Mouse (Mus musculus) embryonic facial prominence, embryonic 13.5 days (tissue): Measurements from ENCODE around the gene Cdkn2c. TPM values are rescaled to one million over a fixed set of nuclear protein-coding genes. Genes with fewer than 3 reads are reported as not detected.
A peak's percentile ranks its signal among the peaks of the same experiment; 100 is the strongest.

Experiments
- ATAC-seq: fragments of 200-750 bp; cut with Nextera tagmentation; 2 replicates; pipeline ENCODE4 v1.8.0; 2017; ENCODE audit warnings: low read depth; ENCODE audit not compliant: insufficient number of reproducible peaks, insufficient read depth, low FRiP score, low TSS enrichment
- H3K27ac ChIP-seq: fragments of 300-500 bp; sonication (generic); 2 replicates; pipeline ENCODE4 v1.5.1; 2015; ENCODE audit warnings: moderate library complexity, mild to moderate bottlenecking, inconsistent platforms
- H3K27me3 ChIP-seq: fragments of 300-500 bp; sonication (generic); 2 replicates; pipeline ENCODE4 v1.6.1; 2015; ENCODE audit warnings: mild to moderate bottlenecking, inconsistent platforms
- H3K36me3 ChIP-seq: fragments of 300-500 bp; sonication (generic); 2 replicates; pipeline ENCODE4 v1.6.1; 2015; ENCODE audit warnings: mild to moderate bottlenecking, inconsistent platforms
- H3K4me1 ChIP-seq: fragments of 300-500 bp; sonication (generic); 2 replicates; pipeline ENCODE4 v1.6.1; 2015; ENCODE audit warnings: inconsistent platforms
- H3K4me2 ChIP-seq: fragments of 300-500 bp; sonication (generic); 2 replicates; pipeline ENCODE4 v1.6.1; 2015; ENCODE audit warnings: moderate library complexity, mild to moderate bottlenecking, inconsistent platforms
- H3K4me3 ChIP-seq: fragments of 300-500 bp; sonication (generic); 2 replicates; pipeline ENCODE4 v1.5.1; 2015; ENCODE audit warnings: mild to moderate bottlenecking, inconsistent platforms
- H3K9ac ChIP-seq: fragments of 300-500 bp; sonication (generic); 2 replicates; pipeline ENCODE4 v1.6.1; 2015; ENCODE audit warnings: mild to moderate bottlenecking, inconsistent platforms
- H3K9me3 ChIP-seq: fragments of 300-500 bp; sonication (generic); 2 replicates; pipeline ENCODE4 v1.6.1; 2016; ENCODE audit warnings: inconsistent platforms
- WGBS: fragments of 180-500 bp; shearing (Covaris S2); methylation state at CpG from one replicate; pipeline ENCODE4 v1.1.7; 2015; ENCODE audit warnings: mixed read lengths; 5-methylcytosine and 5-hydroxymethylcytosine counted together
- polyA plus RNA-seq: library from polyadenylated mRNA; unstranded; fragments of >200 nt; fragmentation: Nextera tagmentation; extraction: Ambion mirVana; gene quantifications from 2 replicates; pipeline ENCODE4 v1.2.1, GENCODE M21; 2015

The Cdkn2c gene
- polyA plus RNA-seq, 1 experiment from 2014 or later, result 15.9 TPM

DNA sequence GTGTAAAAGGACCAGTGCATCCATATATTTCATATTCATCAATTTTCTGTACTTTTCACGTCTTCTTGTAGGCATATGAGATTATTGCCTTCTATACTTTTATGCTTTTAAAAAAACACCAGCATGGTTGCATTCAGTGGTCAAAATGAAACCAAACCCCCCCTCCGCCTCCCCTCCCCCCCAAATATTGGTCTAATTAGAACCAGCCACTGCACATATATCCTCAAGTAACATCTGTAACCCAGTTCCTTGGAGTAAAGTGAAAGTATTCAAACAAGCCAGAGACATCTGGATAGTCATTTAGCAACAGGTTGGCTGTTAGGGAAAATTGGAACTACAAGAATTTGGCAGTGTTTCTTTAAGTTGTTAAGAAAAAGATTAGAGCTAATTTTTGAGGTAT is 529 bp upstream of the Cdkn2c start:
- Histone ChIP-seq H3K4me1 (peaks cover 15% of the 10 kb centered on the region; the same call in 1 of the 2 replicates), H3K27me3 (peaks cover 21% of the 10 kb centered on the region), H3K4me3 (peak overlapping the region; percentile 78), H3K9ac (peak overlapping the region; percentile 91; the same call in 1 of the 2 replicates), H3K36me3 (no peaks in the 10 kb centered on the region), H3K4me2 (peak overlapping the region; percentile 98), H3K9me3 (no peaks in the 10 kb centered on the region), H3K27ac (peak overlapping the region; percentile 91; the same call in 1 of the 2 replicates)
- WGBS, result 20% methylated on average over 2 of the region's 2 CpGs
- no peak for ATAC-seq

DNA sequence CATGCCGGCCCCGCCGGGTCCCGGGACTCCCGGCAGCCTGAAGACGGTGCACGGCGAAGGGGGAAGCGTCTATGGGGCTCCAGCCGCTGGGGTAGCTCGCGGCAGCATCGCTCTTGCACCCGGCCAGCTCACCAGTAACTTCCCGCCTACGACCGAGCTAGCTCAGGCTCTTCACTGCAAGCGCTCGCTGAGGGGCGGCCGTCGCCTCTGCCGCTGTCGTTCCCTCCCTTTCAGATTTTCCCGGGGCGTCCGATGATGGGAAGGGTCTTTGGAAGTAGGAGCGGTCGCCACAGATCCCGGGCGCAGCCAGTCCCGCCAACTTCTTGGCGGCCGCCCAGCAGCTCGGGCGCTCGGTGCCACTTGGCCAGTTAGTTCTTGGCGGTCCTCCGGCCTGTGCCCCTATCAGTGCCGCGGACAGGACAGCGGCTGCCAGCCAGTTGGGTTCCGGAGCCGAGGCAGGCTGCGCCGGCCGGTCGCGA is 968 bp downstream of the Cdkn2c start:
- H3K36me3 ChIP-seq, result no peaks in the 10 kb centered on the region
- peaks cover 15% of the 10 kb centered on the region; the same call in 1 of the 2 replicates for H3K4me1 ChIP-seq
- H3K27ac ChIP-seq, result peak overlapping the region; percentile 91; the same call in 1 of the 2 replicates
- H3K27me3 ChIP-seq, result peaks cover 34% of the 10 kb centered on the region
- no peak; the same call in 1 of the 2 replicates for ATAC-seq
- peak overlapping the region; percentile 78 for H3K4me3 ChIP-seq
- H3K4me2 ChIP-seq, result peak overlapping the region; percentile 98
- peak overlapping the region; percentile 91 for H3K9ac ChIP-seq
- no peaks in the 10 kb centered on the region for H3K9me3 ChIP-seq
- under 1% methylated on average over 49 of the region's 49 CpGs for WGBS

DNA sequence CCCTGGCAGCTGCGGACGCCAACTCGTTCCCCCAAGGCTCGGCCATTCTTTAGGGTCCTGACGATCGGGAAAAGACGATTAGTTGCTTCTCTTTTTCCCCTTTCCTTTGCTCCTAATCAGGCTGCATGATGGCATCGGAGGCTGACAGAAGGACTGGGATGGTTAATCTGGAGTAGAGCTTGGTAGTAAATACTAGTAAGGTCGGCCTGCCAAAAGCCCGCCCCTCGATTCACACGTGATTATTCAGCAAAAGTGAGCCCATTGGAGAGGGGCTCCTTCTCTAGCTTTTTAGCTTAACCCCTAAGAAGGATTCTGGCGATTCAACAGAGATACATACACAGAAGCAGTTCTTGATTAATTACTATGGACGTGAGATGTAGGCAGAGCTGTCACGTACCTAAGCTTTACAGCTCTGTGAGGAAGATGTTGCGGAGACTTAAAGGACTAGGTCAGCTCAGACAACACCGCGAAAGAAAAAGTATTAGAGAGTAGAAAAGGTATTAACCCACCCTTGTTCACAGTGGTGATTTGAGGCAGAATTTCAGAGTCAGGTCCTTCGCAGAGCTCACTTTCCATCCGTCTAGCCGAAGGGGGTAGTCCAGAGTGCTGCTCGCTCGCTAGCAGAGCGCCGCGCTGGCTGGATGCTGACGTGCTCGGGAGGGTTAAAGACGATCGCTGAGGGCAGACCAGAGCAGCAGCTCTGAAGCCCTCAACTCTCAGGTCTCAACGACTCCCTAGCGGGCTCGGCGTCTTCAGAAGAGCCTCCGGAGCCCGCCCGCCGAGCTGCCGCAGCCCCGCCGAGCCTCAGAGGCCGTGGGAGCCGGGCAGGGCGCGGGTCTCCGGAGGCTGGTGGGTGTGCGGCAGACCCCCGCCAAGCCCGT is 1.6 kb downstream of the Cdkn2c start:
- no peak for ATAC-seq
- Histone ChIP-seq H3K36me3 (no peaks in the 10 kb centered on the region), H3K4me1 (peaks cover 15% of the 10 kb centered on the region; the same call in 1 of the 2 replicates), H3K4me2 (peak overlapping the region; percentile 98), H3K9ac (peak overlapping the region; percentile 91), H3K27me3 (peaks cover 38% of the 10 kb centered on the region), H3K4me3 (peak overlapping the region; percentile 78), H3K9me3 (no peaks in the 10 kb centered on the region), H3K27ac (peak overlapping the region; percentile 91; the same call in 1 of the 2 replicates)
- under 1% methylated on average over 49 of the region's 49 CpGs for WGBS

DNA sequence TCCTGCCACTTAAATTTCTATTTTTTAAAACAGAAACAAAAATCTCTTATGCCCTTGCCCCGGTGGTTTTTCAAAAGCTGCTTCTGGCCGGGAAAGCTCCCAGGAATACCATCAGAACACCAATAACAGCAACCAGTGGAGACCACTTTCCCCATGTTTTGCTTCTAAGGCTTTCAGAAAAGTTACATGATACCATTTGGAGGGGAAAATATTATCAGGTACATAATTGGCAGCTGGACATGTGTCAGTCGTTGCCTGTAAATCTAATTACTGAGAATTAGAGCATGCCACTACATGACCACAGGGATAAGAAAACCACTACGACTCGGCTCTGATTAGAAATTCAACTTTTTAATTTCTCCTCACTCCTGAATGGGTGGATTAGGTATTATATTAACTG is 2.9 kb downstream of the Cdkn2c start:
- Histone ChIP-seq H3K9me3 (no peaks in the 10 kb centered on the region), H3K4me1 (peaks cover 15% of the 10 kb centered on the region; the same call in 1 of the 2 replicates), H3K36me3 (no peaks in the 10 kb centered on the region), H3K4me2 (peak overlapping the region; percentile 98), H3K27me3 (peaks cover 49% of the 10 kb centered on the region), H3K9ac (no peak overlapping the region), H3K27ac (no peak overlapping the region), H3K4me3 (peak overlapping the region; percentile 78)
- ATAC-seq, result no peak
- WGBS, result 6% methylated on average over 5 of the region's 5 CpGs

DNA sequence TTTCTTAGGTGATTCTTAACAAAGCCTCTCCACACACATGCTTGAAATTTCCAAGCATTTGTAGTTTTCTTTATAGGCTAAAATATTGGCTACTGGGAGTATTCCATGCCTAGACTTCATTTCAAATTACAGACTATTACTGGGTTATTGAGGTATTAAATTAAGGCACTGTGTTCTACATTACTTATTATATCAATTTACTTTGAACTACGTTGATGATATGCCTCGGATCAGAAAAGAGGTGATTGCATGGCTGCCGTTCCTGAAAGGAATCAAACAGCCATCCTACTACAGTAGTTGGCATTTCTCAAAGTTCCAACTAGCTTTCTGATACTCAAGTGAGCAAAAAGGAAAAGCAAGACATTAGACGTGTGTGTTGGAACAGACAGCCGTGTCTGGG is 4.7 kb downstream of the Cdkn2c start:
- no peak for ATAC-seq
- Histone ChIP-seq H3K36me3 (no peaks in the 10 kb centered on the region), H3K4me3 (no peak overlapping the region), H3K27me3 (peaks cover 67% of the 10 kb centered on the region), H3K4me1 (peaks cover 22% of the 10 kb centered on the region), H3K4me2 (no peak overlapping the region), H3K9me3 (no peaks in the 10 kb centered on the region), H3K9ac (no peak overlapping the region), H3K27ac (no peak overlapping the region)
- 10% methylated on average over 5 of the region's 5 CpGs for WGBS

DNA sequence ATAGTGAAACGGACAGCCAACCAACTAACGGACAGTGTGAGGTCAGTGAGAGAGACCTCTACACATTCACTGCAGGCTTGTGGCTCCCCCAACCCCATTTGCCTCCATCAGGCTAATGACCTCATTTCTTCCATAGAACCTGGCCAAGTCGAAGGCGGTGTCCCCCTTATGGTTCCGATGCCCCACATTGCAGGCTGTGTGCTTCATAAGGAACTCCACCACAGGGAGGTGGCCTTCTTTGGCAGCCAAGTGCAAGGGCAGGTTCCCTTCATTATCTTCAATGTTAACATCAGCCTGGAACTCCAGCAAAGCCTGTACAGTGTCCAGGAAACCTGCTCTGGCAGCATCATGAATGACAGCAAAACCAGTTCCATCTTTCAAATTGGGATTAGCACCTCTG is 5.8 kb downstream of the Cdkn2c start:
- Histone ChIP-seq H3K27me3 (peaks cover 78% of the 10 kb centered on the region), H3K27ac (no peak overlapping the region), H3K9ac (no peak overlapping the region), H3K9me3 (no peaks in the 10 kb centered on the region), H3K4me1 (peaks cover 27% of the 10 kb centered on the region), H3K36me3 (no peaks in the 10 kb centered on the region), H3K4me2 (no peak overlapping the region), H3K4me3 (no peak overlapping the region)
- WGBS, result 12% methylated on average over 5 of the region's 5 CpGs
- ATAC-seq, result no peak

DNA sequence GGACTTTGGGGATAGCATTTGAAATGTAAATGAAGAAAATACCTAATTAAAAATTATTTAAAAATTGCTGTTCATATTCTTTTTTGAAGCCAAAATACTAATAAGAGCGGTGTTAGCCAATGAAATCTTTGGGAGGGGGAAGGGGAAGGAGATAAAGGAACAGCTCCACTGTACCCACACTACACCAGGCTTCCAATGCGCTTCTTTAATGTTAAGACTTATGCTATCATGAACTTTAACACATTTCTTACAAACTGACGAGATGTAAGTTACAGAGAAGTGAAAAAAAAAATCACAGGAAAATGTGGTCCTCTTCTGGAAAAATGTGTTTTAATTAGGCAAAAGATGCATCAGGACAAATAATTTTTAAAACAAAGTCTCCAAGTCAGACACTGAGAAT is 6.4 kb downstream of the Cdkn2c start:
- WGBS, result 20% methylated on average over 3 of the region's 3 CpGs
- no peak overlapping the region for H3K27ac ChIP-seq
- no peak overlapping the region for H3K4me2 ChIP-seq
- no peak for ATAC-seq
- no peak overlapping the region for H3K4me3 ChIP-seq
- H3K36me3 ChIP-seq, result no peaks in the 10 kb centered on the region
- no peaks in the 10 kb centered on the region for H3K9me3 ChIP-seq
- no peak overlapping the region for H3K9ac ChIP-seq
- peaks cover 82% of the 10 kb centered on the region for H3K27me3 ChIP-seq
- H3K4me1 ChIP-seq, result peaks cover 25% of the 10 kb centered on the region

DNA sequence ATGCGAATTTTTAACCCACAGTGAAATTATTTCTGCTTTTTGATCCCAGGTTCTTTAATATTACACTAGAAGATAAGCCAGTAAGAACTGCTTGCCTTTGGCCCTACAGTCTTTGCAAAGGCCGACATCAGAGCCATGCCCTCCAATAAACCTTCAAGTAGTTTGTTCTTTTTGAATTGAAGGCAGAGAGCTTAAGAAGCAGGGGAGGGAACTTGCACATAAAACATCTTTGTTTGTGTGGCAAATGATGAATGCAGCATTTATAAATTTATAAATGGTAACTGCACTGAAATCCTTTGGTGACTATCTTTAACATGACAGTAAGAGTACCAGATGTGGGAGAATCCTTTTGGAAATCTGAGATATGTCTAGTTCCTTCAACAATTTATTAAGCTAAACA is 7.4 kb downstream of the Cdkn2c start:
- no peak overlapping the region for H3K27ac ChIP-seq
- H3K9me3 ChIP-seq, result no peaks in the 10 kb centered on the region
- no peak for ATAC-seq
- no peak overlapping the region for H3K4me2 ChIP-seq
- H3K4me3 ChIP-seq, result no peak overlapping the region
- WGBS, result 17% methylated on average over 2 of the region's 2 CpGs
- no peak overlapping the region for H3K9ac ChIP-seq
- H3K36me3 ChIP-seq, result no peaks in the 10 kb centered on the region
- H3K4me1 ChIP-seq, result peaks cover 17% of the 10 kb centered on the region
- H3K27me3 ChIP-seq, result peaks cover 82% of the 10 kb centered on the region

DNA sequence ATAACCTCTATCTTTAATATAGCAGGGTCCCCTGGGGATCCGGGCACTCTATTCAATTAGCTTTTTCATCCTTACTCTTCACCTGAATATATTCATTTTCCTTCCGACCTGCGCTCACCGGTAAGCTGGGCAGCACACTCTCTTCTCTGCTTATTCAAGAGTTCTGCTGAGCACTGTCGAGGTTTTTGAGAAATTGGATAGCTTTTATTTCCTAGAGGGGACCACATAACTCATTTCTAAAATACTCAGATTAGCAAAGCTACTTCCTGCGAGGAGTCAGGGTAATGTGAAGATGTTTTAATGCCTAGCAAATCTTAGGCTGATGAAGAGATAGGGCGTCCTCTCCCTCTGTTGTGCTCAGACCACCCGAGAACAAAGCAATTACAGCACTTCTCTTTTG is 8.2 kb downstream of the Cdkn2c start:
- H3K27me3 ChIP-seq, result peaks cover 78% of the 10 kb centered on the region
- H3K4me3 ChIP-seq, result no peak overlapping the region
- ATAC-seq, result no peak
- H3K36me3 ChIP-seq, result no peaks in the 10 kb centered on the region
- no peaks in the 10 kb centered on the region for H3K9me3 ChIP-seq
- no peak overlapping the region for H3K27ac ChIP-seq
- H3K4me1 ChIP-seq, result peaks cover 12% of the 10 kb centered on the region
- no peak overlapping the region for H3K4me2 ChIP-seq
- H3K9ac ChIP-seq, result no peak overlapping the region
- 7% methylated on average over 8 of the region's 8 CpGs for WGBS

DNA sequence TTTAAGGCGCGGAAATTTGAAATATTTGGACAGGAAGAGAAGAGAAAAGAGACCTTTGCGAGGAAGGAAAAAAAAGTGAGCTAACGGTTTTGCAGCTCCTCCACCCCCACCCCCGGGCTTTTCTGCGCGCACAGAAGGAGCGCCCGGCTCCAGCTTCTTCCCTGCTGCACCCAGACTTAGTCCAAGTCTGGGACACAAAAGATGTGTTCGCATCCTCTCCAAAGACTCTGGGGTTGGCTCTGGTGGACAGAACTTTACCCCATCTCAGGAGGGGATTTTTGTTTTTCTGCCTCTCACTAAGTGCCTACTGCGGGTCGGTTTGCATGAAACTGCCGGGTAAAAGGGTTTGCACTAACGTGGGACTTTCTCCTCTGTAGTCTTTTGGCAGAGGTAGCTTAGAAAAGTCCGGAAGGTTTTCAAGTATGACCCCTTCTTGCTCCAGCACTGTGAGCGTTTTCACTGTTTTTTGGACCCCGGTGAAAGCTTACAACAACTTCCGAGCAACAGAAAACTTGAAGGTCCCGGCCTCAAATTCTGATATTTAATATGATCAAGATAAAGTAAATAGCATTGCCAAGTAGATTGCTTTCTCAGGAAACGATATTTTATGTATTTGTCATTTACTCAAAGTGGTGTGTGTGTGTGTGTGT is 9.0 kb downstream of the Cdkn2c start:
- H3K27ac ChIP-seq, result no peak overlapping the region
- H3K36me3 ChIP-seq, result no peaks in the 10 kb centered on the region
- peaks cover 79% of the 10 kb centered on the region for H3K27me3 ChIP-seq
- peak overlapping the region; percentile 55; the same call in 1 of the 2 replicates for H3K9ac ChIP-seq
- peak overlapping the region; percentile 38 for H3K4me3 ChIP-seq
- peak overlapping the region; percentile 63 for H3K4me2 ChIP-seq
- no peak for ATAC-seq
- H3K4me1 ChIP-seq, result peaks cover 12% of the 10 kb centered on the region
- H3K9me3 ChIP-seq, result no peaks in the 10 kb centered on the region
- WGBS, result 1% methylated on average over 20 of the region's 20 CpGs

DNA sequence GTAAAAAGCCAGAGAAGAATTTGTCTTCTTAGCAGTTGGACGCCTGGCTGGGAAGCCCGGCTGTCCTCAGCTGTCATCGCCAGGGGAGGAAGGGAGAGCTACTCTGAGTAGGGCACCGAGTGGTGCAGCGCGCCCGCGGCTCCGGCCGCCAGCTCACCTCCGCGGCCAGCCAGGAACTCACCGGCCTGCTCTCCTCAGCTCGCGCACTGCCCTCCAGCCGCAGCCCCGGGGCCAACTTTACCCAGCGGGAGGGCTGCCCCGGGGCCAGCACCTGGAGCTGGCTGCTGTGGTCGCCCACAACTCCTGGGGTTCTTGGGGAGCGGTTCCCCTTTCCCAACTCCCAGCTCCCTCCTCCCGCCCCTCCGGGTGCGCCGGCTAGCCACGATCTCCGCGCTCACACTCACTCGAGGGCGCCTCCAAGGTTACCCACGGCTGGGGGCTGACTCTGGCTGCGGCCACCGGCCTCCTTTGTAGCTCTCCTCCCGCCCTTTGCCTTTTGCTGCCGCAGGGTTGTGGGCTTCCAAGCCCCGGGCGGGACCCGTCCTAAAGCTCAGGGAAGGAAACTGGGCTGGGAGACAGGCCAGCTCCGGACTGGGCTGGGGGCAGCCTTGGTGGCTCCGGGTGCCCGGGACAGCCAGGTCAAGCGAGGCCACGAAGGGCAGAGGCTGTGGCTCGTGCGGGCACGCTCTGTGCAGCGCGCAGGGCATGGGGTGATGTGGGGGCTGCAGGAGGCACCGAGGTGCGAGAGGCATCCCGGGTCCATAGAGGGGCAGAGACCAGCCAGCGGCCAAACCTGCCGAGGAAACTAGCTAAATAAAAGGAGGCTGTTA is 9.8 kb downstream of the Cdkn2c start:
- WGBS, result 0% methylated on average over 47 of the region's 53 CpGs
- Histone ChIP-seq H3K36me3 (no peaks in the 10 kb centered on the region), H3K27ac (no peak overlapping the region), H3K9me3 (no peaks in the 10 kb centered on the region), H3K4me3 (peak overlapping the region; percentile 38), H3K4me1 (peaks cover 12% of the 10 kb centered on the region), H3K4me2 (peak overlapping the region; percentile 63), H3K27me3 (peaks cover 76% of the 10 kb centered on the region), H3K9ac (peak overlapping the region; percentile 55)
- peak; percentile 71; the same call in 1 of the 2 replicates for ATAC-seq
